Mouse (Mus musculus): Measurements from ENCODE around the gene Dnah3. TPM values are rescaled to one million over a fixed set of nuclear protein-coding genes. Genes with fewer than 3 reads are reported as not detected.
A peak's percentile ranks its signal among the peaks of the same experiment; 100 is the strongest.

Gene Dnah3
- total RNA-seq (2021) = not detected in 2 replicates
- long read RNA-seq, partial matches to known transcripts = 0 of 1 reads
- long read RNA-seq, other reads (novel, unspliced or antisense) = 1 of 1 reads

DNA sequence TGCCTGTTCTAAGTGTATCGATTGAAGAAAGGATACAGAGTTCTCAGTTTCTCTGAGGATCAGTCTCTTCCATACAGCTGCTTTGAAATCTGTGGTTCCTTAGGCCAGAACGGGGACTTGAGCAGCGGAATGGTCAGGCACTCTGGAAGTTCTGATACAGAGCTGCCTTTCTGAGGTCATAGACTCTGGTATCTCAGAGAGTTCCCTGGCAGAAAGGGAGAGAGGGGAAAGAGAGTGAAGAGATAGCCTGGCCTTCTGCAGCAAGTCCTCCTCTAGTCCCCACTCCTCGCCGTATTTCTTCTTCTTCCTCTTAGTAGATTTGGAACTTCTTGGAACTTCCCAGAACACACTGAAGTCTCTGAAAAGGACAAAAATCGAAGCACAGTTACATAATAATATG lies at the start of gene Dnah3:
Gene Dnah3 (minus strand): TSS at position 101 of the 400 bp plus-strand sequence.
- no peak for DNase-seq

DNA sequence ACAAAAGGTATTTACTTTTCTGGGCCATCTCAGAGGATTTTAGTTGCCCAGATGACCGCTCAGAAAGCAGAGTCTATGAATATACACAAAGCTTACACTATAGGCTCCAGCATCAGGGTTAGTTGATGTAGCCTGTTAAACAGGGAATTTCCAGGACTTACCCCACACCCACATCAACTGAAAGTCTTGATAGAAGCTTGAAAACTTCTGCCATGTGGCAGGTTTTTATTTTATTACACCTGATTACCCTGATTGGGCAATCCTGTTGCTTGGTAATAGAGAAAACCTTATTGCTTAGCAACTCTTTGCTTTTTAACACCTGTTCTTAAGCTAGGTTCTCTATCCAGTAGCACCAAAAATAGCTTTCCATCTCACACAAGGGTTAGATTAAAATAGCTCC lies 47.7 kb upstream of the Dnah3 start:
- DNase-seq = no peak

DNA sequence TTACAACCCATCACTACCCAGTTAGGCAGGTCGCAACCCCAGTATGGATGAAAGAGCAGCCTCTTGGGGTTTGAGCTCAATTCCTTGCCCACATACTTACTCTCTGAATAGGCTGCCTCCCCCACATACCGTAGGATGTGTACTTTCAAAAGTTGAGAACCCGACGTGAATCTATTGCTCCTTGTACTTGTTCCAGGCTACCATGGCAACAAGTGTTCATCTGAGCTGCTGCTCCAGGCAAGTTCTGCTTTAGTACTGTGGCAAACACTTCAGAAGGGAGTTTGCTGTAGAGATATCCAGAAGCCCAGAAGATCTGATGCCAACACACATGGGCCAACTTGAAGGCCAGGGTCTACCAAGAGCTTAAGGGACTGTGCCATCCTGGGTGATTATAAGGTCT lies 33.9 kb upstream of the Dnah3 start:
- no peak for DNase-seq

DNA sequence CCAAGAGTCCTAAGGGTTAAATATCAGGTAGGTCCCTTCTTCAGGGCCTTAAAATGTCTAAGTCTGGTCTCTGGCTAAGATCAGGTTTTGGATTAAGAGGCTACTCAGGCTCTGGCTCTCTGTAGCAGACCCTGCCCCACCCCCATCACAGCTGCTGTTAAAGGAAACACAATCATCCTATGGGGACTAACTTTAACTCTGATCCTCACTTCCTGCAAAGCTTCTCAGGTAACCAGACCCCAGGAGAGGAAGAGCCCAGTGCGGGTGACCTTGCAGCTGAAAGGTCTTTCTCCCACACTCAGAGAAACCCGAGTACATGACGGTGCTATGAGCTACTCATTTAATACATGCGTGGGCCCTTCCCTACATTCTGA lies 32.6 kb upstream of the Dnah3 start:
- DNase-seq = no peak

DNA sequence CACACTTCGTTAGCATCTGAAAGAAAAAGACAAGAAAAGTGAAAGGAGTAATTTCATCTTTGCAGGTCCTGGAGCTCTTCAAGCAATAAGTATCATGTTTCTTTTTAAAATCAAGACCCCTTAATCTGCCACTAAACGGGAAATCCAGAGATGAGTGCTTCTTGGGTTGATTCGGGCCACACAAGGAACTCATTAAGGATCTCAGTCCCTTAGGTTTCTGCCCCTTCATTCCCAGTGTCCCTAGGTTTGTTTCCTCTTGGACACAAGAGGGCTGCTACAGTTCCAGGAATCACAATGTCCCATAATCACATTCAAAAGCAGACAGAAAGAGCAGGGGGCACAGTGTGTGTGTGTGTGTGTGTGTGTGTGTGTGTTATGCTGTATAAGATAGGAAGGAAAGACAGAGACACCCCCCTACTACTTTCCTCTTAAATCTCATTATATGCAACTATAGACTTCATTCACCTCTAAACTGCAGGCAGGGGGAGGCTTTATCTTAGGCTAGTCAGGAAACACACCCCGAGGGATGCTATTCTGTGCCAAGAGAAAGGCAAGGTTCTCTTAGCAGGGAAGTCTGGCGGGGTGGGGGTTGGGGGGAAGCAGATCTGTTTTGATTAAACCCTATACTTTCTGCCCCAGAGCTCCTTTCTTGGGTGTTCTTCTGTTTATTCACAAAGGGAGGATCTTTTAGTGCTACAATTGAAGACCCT lies 32.1 kb upstream of the Dnah3 start:
- DNase-seq = no peak

DNA sequence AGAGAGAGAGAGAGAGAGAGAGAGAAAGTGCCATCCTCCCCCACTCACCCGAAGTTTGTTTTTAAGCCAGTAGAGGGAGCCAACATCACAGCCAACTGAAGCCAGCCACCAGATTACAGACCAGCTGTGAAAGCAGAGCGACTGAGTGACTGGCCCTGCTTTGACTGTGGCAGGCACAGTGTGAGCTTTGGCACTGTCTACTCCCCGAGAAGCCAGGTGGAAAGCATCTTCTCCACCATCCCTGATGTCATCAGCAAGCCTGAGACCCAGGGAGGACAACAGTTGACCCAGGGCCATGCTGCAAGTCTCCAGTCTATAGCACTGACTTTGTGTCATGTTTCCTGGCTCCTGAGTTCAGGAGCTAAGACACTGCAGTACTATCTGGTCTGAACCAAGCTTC lies 29.8 kb upstream of the Dnah3 start:
- peak; percentile 53 for DNase-seq

DNA sequence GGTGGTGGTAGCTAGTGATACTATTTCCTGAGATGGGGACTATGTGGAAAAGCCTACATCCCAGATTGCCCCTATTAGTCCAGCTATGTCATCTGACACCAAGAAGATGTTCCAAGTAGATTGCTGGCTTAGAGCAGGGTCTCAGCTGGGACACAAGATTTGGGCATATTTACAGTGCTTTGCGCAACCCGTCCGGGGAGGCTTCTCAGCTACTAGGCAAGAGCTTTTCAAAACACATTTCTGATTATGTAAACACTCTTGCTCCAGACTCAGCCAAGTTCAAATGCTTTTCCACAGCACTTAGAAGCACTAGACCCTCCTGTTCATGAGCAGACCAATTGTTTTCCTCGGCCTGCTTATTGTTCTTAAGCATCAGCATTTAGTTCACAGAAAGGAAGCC lies 28.7 kb upstream of the Dnah3 start:
- no peak for DNase-seq

DNA sequence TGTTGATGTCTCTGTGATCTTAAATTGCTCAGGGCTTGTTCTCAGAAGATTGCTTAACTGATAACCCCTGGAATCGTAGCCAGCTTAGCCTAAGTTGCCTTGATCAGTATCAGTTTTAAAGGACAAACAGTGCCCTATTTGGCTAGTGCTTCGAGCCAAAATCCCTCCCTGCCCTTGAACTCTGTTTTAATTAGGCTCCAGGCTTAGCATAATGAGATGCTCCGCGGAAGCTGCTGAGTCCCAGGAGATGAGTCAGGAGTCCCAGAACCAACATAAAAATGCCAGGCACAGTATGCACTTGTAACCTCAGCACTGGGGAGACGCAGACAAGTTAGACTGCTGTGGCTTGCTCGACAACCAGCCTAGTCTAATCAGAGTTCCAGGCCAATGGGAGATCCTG lies 22.4 kb upstream of the Dnah3 start:
- peak; percentile 45 for DNase-seq

DNA sequence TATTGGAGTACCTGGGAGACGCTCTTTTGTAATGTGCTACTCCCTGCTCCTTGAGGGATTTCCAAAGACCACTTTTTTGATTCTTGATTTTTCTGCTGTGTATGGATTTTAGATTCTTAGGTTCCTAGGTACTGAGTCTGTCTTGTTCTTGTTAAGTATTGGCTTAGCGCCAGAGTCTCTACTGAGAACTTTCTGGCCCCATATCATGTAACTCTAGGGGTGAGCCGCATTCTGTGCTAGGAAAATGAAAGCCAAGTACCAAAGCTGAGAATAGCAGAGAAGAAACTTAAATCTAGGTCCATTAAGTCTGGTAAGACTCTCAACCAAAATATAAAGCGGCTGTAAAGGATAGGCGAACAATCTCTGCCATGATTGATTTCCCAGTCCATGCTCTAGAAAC lies 21.9 kb upstream of the Dnah3 start:
- no peak for DNase-seq

DNA sequence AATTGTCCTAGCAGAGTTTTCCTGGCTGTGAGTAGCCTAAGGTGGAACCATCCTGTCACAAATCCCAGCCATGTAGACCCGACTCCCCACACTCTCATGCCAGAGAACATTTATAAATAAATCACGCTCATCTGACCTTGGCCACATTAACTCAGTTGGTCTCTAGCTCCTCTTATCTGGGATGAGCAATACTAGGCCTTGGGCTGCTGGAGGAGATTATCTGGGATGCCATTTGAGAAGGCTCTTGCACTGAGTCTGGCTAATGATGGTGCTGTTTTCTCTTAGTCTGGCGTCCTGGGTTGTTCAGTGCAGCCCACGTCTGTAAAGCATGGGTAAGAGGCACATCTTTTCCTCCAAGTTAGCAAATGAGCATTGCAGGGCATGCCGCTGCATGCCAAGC lies 14.6 kb upstream of the Dnah3 start:
- DNase-seq = no peak

DNA sequence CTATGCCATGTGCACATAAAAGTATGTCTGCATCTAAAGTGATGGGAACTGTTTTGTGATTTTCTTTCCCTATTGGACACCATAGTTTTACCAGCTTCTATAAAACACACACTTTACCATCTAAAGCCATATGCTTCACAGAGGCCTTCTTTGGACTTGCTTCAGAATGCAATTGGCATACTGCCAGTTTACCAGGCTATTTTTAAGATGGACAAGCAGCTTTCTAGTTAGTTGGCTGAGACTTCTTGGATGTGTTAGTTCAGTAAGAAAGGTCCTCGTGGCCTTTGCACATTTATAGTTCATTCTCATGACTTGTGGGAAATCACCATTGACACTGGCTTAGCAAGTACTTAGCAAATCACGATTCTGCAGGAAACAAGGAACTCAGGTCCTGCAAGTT lies 11.3 kb upstream of the Dnah3 start:
- DNase-seq = no peak

DNA sequence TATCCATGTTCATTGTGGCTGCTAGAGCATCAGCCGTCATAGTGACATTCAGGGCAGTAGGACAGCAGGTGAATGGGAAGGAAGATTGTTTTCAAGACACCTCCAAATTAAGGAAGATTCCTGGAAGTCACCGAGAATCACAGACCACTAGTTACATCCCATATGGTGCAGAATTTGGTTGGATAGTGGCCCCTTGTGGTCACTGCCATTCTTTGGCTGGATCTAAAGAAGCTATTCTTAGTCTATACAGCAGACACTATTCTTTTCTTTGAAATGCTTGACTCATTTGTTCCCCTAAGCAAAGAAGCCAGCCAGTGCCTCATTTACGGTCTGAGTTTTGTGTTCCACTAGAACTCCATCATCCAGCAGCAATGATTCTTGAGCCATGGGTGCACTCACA lies 9.9 kb upstream of the Dnah3 start:
- DNase-seq = no peak

DNA sequence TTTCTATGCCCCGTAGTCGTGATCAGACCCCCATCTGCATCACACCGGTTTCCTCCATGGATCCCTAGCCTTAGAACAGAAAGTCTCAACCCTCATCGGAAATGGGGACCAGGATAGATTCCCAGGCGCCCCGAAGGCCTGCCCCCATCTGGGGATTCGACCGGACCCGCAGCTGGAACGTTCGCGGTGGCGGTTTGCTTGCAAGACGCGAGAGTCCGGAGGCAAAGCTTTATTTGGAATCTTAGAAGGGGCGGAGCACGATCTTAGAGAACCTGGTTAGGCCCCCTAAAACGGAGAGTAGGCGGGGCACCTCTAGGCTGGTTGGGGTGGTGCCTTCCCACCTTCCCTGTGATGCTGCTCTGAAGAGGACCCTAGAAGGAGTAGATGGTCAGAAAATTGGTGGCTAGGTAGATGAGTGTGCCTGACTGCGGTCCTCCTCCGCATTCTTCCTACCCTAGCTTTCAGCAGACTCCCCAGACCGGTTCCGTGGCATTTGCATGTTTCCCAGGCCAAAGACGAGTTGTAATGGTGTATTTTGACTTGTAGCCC lies 8.0 kb upstream of the Dnah3 start:
- peak; percentile 68 for DNase-seq

DNA sequence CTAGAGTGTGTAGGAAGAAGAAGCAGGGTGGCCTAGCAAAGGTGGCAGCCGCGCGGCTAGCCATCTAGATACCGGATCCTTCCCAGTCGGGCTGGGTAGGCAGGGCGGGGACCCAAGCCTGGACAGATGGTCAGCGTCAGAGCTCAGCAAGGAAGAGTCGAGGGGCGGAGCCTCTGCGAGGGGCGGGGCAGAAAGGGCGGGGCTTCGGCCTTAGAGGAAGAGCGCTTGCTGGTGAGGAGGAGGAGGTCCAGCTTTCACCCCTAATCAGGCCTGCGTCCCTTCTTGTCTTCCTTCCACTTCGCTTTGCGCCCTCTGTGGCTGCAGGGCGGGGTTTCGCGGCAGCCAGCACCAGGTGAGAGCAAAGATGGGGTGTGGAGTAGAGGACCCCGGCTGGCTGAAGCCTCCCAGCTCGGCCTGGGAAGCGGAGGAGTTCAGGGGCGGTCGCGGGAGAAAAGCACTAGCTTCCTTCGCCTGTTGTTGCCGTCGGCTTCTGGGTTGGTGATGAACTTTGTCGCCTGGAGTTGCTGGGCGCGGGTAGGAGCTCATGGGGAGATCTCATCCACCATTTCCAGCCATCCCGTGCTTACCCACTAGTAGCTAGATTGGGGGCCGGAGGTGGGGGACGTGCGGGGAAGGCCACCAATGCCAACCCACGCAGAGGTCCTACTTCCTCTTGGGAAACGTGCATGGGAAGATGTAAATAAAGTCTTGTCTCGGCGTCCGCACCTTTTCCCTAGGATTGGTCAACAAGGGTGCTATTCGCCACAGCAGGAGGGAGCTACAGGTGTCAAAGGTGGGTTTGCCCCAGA lies 7.3 kb upstream of the Dnah3 start, which contains the start of gene Tmem159:
Gene Tmem159 (plus strand): TSS at position 190 of the 809 bp plus-strand sequence.
- peak; percentile 94 for DNase-seq

DNA sequence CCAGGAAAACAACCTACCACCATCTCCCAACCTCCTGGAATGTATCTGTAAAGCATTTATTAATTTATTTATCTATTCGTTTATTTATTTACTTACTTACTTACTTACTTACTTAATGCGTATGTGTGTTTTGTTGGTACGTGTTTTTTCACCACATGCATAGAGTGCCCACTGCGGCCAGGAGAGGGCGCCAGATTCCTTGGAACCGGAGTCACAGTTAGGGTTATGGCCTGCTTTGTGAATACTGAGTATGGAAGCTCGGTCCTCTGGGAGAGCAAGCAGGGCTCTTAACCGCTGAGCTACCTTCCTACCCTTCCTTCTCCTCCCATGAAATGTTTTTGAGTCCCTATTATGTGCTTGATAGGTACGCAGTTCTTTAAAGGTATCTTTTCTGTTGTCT lies 3.3 kb upstream of the Dnah3 start:
- DNase-seq = peak; percentile 90

DNA sequence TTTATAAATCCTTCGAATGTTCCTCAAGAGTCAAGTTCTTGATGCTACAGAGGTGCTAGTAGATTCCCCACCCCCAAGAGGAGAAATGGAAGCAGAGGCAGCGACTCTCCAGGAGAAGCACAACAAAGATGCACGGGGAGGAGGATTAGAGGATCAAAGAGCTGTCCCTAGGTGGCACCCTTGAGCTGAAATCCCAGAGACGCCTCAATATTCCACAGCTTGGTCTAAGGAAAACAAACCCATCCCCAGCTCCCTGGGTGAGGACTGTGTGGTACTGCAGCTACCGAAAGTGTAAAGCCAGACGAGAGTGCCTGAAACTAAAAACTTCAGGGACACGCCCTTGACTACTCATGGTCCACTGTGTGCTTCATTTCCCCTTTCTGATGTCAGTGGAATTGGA lies 2.8 kb upstream of the Dnah3 start:
- DNase-seq = peak; percentile 59

DNA sequence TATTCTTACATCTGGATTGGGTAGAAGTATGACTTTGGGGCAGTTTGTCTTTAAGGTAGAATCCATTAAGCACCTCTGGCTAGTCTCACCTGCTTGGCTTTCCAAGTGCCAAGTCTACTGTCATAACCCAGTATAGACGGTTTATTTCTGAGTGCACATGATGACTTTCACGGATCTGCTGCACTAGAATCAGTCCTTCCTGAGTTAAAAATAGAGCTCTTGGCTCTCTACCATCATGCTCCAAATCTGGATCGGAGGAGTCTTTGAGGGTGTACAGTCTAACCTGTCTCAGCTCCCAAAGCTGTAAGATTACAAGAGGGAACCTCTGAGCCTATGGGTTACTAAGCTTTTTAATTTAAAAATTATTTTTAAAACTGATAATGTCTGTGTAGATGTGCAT lies 864 bp downstream of the Dnah3 start:
- no peak for DNase-seq

DNA sequence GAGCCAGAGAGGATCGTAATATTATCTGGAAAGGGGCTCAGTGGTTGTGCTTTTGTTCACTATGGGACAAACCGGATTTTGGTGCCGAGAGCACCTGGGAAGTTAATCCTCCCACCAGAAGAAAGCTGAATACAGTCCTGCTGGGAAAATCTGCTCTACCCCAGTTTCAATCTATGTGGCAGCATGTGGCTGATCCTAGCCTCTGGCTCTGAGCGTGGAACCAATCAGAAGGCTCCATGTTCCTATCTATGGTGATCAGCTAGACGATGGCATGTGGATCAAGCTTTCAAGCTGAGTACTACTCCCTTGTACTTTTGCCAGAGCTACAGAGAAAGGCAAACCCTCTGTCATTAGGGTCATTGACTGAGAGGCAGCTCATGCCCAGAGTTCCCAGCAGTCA lies 2.0 kb downstream of the Dnah3 start:
- no peak for DNase-seq

DNA sequence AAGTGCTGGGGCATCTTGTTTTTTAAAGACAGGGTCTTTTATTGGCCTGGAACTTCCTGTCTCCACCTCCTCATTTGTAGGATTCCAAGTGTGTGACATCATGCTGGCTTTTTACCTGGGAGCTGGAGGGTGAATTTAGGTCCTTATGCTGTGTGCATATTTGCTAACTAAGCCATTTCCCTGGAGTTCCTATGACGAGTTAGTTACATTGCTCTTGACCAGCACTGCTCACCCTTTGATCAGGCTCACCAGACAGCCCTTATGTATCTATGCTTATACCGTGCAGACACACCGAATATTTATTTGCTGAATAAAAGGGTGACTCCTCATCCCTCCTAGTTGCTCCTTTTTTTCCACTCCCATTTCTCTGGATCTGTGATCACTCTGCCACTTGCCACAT lies 14.9 kb downstream of the Dnah3 start:
- no peak for DNase-seq

DNA sequence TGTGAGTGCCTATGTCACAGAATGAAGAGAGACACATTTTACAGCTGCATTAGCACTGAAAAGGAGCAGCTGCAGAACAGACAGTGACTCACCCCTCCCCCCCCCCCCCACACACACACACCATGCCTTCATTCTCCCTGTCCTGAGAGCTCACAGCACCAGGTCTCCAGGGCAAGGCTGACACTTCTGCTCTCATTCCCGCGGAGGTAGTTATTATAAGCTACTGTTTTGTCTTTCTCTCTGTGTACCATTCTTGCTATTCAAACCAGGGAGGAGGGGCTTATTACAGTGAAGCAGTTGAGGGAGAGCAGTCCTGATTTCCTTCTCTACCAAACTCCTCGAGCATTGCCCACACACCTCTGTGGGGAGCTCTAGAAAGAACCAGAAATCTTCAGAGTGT lies 25.9 kb downstream of the Dnah3 start:
- DNase-seq = no peak

DNA sequence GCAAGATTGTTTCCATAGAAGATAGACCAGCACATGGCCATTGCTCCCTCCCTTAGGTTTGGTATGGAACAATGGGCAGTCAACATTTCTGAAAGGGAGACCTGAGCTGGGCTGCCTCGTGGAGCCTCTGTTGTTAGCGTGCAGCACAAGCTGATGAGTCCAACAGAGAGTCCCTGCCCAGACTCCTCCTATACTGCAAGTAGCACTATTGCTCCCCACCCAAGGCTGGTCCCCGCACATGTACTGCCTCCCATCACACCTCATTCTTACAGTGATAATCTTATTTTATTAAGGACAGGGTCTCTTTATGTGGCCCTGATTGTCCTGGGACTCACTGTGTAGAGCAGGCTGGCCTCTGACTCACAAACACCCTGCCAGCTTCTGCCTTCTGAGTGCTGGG lies 27.0 kb downstream of the Dnah3 start:
- no peak for DNase-seq

DNA sequence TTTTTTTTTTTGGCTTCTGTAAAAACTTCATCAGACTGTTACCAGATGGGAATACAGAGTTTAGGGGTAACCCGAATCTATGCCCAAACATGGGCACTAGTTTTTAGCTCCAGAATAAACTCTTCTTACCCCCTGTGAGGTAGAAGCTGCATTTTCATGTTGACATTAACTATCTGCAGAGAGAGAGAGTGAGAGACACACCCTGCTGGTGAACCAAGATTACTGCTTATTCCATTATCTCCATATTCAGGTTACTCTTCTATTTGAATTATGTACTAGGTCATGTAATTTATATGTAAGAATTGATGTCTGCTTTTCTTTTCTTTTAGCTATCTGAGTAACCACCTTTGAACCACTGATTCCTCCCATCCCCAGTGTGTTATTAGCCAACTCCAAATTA lies 31.0 kb downstream of the Dnah3 start:
- DNase-seq = no peak

DNA sequence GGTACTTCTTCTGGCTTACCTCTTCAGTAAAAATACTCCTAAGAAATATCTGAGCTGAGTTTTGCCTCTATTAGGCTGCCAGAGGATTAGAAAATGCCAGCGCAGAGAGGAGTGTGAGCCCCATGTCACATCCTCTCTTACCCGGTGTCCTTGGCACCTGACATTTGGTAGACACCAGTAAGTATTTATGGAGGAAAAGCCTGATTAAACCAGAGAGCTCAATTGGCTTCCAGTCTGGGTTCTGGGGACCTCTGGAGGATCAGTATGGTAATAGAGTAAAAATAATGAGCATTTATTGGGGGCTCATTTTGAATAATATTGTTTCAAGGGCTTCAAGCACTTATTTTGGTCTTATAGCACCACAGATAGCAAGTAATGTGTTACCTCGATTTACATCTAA lies 39.6 kb downstream of the Dnah3 start:
- DNase-seq = peak; percentile 3

DNA sequence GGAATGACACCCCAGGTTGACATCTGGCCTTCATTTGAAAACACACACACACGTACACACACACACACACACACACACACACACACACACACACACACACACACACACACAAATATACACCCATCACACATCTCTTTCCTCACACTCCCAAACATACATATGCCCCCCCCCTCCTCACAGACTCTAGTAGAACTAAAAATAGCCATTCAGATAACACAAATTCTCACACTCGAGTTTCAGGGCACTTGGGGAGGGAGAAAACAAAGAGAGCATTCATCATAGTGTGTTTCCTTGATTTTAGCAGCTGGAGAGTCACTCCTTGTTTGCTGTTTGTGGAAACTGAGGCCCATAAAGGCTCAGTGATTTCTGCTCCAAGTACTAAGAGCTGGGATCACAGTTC lies 41.1 kb downstream of the Dnah3 start:
- no peak for DNase-seq
